Mouse (Mus musculus): ENCODE measurements around the gene Faah.

- no peak for TF ChIP-seq CTCF (IDR thresholded peaks at IDR 0.05; ENCODE audit: extremely low read depth, insufficient read depth, insufficient read length, insufficient replicate concordance)
- no peak for TF ChIP-seq POLR2A (IDR thresholded peaks at IDR 0.05; ENCODE audit: low read depth, low read length)
These were observed 31.5 kb upstream of the Faah start for GRCm38 (mm10) chr4:116049211-116049610.

All from spleen, adult 2 months (tissue).